Mouse (Mus musculus) neural tube, embryonic 13.5 days (tissue): ENCODE data around the gene Itih4. TPM values are rescaled to one million over a fixed set of nuclear protein-coding genes. Genes with fewer than 3 reads are reported as not detected.
A peak's percentile ranks its signal among the peaks of the same experiment; 100 is the strongest.

ENCODE experiments used
- ATAC-seq: fragments of 200-750 bp; cut with Nextera tagmentation; 2 replicates; pipeline ENCODE4 v1.8.0; 2017; ENCODE audit warnings: low read depth, mild to moderate bottlenecking, moderate TSS enrichment, moderate library complexity
- H3K27ac ChIP-seq: fragments of 300-500 bp; sonication (generic); replicated peaks from 2 replicates; pipeline ENCODE4 v1.5.1; 2015; ENCODE audit warnings: moderate library complexity, mild to moderate bottlenecking, inconsistent platforms
- H3K27me3 ChIP-seq: fragments of 300-500 bp; sonication (generic); 2 replicates; pipeline ENCODE4 v1.6.1; 2015; ENCODE audit warnings: mild to moderate bottlenecking, inconsistent platforms
- H3K36me3 ChIP-seq: fragments of 300-500 bp; sonication (generic); 2 replicates; pipeline ENCODE4 v1.6.1; 2015; ENCODE audit warnings: mild to moderate bottlenecking, inconsistent platforms
- H3K4me1 ChIP-seq: fragments of 300-500 bp; sonication (generic); replicated peaks from 2 replicates; pipeline ENCODE4 v1.6.1; 2015; ENCODE audit warnings: inconsistent platforms
- H3K4me2 ChIP-seq: fragments of 300-500 bp; sonication (generic); 2 replicates; pipeline ENCODE4 v1.6.1; 2015; ENCODE audit warnings: inconsistent platforms, mild to moderate bottlenecking, moderate library complexity
- H3K4me3 ChIP-seq: fragments of 300-500 bp; sonication (generic); 2 replicates; pipeline ENCODE4 v1.5.1; 2015; ENCODE audit warnings: mild to moderate bottlenecking, inconsistent platforms
- H3K9ac ChIP-seq: fragments of 300-500 bp; sonication (generic); 2 replicates; pipeline ENCODE4 v1.6.1; 2015; ENCODE audit warnings: moderate library complexity, mild to moderate bottlenecking, inconsistent platforms
- H3K9me3 ChIP-seq: fragments of 300-500 bp; sonication (generic); 2 replicates; pipeline ENCODE4 v1.6.1; 2016; ENCODE audit warnings: inconsistent platforms
- WGBS: fragments of 180-500 bp; shearing (Covaris S2); methylation state at CpG from one replicate; pipeline ENCODE4 v1.1.7; 2015; 5-methylcytosine and 5-hydroxymethylcytosine counted together
- polyA plus RNA-seq: library from polyadenylated mRNA; unstranded; fragments of >200 nt; fragmentation: Nextera tagmentation; extraction: Ambion mirVana; gene quantifications from 2 replicates; pipeline ENCODE4 v1.2.1, GENCODE M21; 2015

Gene Itih4
- polyA plus RNA-seq, 1 experiment from 2014 or later = not detected

- Histone ChIP-seq H3K4me3 (peak within 1 kb of the TSS; percentile 80), H3K9me3 (no peaks in the 10 kb centered on the region), H3K36me3 (peaks cover 10% of the 10 kb centered on the region), H3K4me1 (peaks cover 15% of the 10 kb centered on the region), H3K27ac (peak within 1 kb of the TSS; percentile 80), H3K4me2 (peak within 1 kb of the TSS; percentile 70), H3K27me3 (0 out of 2 replicates have a peak, but pooled peaks cover 4% of the 10 kb centered on the region), H3K9ac (peak within 1 kb of the TSS; percentile 86)
- under 1% methylated on average over 57 of the region's 57 CpGs for WGBS
- ATAC-seq = peak; percentile 99
Observed at GRCm38 (mm10) chr14:30951154-30951825, 65.0 kb downstream of the Itih4 start, which contains the start of gene Nek4. Gene Nek4, plus strand, starts transcription at chr14:30951377.

Other genes starting within 250 kb of the Itih4 start
- 9.6 and 9.9 TPM in 2 replicates for gene Rft1, start 232.1 kb upstream of the Itih4 start, polyA plus RNA-seq
- 14.7 and 15.6 TPM in 2 replicates for gene Sfmbt1, start 171.6 kb upstream of the Itih4 start, polyA plus RNA-seq
- gene Tmem110, start 60.9 kb upstream of the Itih4 start, polyA plus RNA-seq = 18.5 and 19.6 TPM in 2 replicates
- 1.9 and 2.6 TPM in 2 replicates for gene Mustn1, start 7.3 kb upstream of the Itih4 start, polyA plus RNA-seq
- gene Itih3, start 37.3 kb downstream of the Itih4 start, polyA plus RNA-seq = 0.42 and 0.87 TPM in 2 replicates
- 0.10 TPM in 1 of 2 replicates, not detected in the other for gene Itih1, start 56.8 kb downstream of the Itih4 start, polyA plus RNA-seq
- 13.5 and 16.4 TPM in 2 replicates for gene Nek4, start 64.9 kb downstream of the Itih4 start, polyA plus RNA-seq
- gene Glt8d1, start 114.9 kb downstream of the Itih4 start, polyA plus RNA-seq = 62.8 and 65.0 TPM in 2 replicates
- gene Spcs1, start 115.2 kb downstream of the Itih4 start, polyA plus RNA-seq = 360 and 392 TPM in 2 replicates
- 142 and 149 TPM in 2 replicates for gene Pbrm1, start 132.7 kb downstream of the Itih4 start, polyA plus RNA-seq
- 58.2 and 64.0 TPM in 2 replicates for gene Gnl3, start 132.7 kb downstream of the Itih4 start, polyA plus RNA-seq
- 66.5 and 89.9 TPM in 2 replicates for gene Smim4, start 242.5 kb downstream of the Itih4 start, polyA plus RNA-seq
- 276 and 293 TPM in 2 replicates for gene Nt5dc2, start 244.6 kb downstream of the Itih4 start, polyA plus RNA-seq